Mouse (Mus musculus) mouse embryonic stem cell (cell line): ENCODE data around the gene Spry1.

ENCODE experiments used
- in situ Hi-C, 2 experiments: fragments of 300-500 bp; cut with MboI; formaldehyde crosslinking; loops; 1 replicate in 1 of 2; 3 replicates in 1 of 2; pipeline ENCODE4 v1.14.3; 2019 to 2020; ENCODE audit warnings: low sequenced_read_pairs in 2 of 2, low pct_unique_long_range_greater_than_20kb in 1 of 2, mixed read lengths in 1 of 2; ENCODE audit not compliant: unreplicated experiment in 1 of 2

Gene Spry1

DNA sequence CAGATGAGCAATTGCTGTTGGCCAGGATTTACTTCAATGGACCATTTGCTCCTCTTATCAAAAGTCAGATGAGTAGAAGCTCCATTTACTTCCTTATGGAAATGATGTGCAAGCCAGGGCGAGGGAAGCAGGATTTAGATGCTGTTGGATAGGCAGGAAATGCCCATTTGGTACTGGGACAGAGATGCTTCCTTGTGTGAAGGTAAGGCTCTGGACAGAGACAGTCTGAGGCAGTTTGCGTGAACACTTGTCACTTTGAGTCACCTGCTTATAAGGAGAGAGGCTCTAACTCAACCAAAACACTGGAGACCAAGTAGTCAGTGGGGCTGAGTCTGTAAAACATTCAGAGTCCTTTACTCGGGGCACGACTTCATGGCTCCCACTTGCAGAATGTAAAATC is 2.8 kb upstream of the Spry1 start:
- in situ Hi-C loops, result no loop called here

DNA sequence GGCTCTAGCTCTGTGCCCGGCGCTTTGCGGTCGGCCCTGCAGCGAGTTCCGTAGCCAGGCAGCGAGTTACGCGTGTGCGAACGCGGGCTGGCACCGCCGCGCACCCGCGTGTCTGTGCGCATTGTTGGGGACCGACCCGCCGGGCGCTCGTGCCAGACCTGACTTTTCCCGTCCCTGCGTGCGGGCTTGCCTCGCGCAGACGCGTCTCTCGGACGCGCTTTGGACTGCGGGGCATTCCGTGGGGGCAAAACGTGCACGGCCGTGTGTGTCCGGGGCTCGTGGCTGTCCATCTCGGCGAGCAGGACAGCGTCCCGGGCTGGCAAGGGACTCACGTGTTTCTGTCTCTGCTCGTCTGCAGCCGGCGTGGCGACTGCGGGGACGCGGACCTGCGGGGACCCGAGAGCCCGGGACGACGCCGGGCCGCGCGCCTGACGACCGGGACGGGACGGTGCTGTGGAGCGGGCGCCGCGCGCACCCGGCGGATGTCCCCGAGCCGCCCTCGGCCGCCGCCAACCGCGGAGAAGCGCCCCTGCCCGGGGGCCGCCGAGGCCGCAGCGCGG is 495 bp downstream of the Spry1 start:
- in situ Hi-C loops, result no loop called here

DNA sequence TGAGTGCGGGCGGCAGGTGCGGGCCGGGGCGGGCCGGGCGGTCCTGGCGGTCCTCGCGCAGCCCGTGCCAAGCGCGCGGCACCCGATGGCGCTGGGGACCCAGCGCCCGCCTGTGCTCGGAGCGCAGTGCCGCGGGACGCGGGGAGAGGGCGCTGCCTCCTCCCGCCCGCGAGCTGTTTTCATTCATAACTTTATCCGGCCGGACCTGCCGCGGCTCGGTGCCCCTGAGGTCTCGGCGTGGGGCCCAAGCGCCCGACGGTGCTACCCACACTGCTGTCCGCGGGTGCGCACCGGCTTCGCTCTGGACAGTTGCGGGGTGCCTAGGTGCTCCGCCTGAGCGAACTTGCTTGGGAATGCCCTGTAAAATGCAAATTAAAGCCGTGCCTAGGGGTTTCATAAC is 1.1 kb downstream of the Spry1 start:
- in situ Hi-C loops, result no loop called here

DNA sequence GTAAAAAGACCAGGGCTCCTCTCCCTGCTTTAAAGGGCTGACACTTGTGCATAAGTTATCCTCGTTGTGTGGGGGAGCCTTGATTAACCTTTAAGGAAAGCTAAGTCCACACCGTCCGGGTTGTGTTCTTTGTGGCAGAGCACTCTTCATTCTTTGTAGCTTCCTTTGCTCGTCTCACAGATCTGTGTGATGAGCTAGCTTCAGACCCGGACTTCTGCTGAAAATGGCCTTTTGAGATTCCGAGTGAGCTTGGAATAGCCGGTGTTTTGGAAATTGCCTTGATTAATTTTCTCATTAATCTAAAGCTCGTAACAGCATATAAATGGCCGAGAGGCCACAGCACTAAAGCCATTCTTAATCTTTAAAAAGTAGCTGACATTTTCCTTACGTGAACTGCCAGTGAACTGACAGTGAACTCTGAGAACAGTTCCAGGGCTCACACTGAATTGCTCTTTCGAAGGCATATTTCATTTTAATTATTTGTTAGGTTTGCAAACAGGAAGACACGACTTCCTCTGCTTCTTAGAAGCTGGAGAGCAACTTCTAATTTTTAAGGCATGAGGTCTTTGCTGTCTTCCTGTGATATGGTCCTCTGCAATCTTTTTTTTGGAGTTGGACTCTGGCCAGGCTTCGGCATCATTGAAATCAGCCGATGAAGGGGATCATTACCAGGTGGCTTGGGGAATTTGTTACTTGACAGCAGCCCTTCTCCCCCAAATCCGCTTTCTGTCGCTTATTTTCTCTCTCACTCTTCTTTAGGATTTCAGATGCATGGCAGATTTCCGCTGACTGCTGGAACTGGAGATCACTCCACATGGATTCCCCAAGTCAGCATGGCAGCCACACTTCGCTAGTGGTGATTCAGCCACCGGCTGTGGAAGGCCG is 2.3 kb downstream of the Spry1 start:
- in situ Hi-C loops, result no loop called here

DNA sequence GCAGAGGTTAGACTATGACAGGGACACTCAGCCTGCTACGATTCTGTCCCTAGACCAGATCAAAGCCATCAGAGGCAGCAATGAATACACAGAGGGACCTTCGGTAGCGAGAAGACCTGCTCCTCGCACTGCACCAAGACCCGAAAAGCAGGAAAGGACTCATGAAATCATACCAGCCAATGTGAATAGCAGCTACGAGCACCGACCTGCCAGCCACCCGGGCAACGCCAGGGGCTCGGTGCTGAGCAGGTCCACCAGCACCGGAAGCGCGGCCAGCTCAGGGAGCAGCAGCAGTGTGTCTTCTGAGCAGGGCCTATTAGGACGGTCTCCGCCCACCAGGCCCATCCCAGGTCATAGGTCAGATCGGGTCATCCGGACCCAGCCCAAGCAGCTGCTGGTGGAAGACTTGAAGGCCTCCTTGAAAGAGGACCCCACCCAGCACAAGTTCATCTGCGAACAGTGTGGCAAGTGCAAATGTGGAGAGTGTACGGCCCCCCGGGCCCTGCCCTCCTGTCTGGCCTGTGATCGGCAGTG is 3.0 kb downstream of the Spry1 start:
- in situ Hi-C loops, result no loop called here

DNA sequence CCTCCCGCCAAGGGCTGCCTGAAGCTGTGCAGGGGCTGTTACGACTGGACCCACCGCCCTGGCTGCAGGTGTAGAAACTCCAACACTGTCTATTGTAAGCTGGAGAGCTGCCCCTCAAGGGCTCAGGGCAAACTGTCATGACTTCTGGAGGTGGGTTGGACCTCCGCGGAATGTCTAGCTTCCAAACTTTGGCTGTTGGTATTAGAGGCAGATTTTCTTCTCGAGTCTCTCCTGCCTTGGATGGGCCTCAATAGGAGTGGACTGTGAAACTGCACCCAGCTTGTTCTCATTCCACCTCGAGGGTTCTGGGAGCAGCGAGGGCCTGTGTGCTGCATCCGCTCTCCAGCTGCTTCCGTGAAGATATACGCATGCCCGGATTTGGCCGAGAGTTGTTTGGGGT is 3.7 kb downstream of the Spry1 start:
- in situ Hi-C loops, result no loop called here

DNA sequence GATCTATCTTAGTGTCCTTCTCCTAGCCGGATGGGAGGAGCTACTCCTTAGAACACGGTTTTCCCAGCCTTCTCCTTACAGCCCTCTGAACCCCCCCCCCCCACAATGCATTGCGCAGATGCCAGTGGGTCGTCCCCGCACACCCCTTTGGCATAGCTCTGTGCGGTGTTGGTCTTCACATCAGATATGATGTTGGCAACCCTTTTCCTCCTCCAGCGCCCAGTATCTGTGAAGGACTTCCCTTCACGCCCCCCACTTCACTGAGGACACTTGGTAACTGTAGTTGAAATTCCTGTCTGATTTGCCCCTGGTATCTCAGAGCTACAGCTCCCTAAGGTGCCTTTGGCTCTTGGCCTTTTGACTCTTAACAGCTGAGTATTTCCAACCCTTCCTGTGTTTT is 4.2 kb downstream of the Spry1 start:
- in situ Hi-C loops, result no loop called here

DNA sequence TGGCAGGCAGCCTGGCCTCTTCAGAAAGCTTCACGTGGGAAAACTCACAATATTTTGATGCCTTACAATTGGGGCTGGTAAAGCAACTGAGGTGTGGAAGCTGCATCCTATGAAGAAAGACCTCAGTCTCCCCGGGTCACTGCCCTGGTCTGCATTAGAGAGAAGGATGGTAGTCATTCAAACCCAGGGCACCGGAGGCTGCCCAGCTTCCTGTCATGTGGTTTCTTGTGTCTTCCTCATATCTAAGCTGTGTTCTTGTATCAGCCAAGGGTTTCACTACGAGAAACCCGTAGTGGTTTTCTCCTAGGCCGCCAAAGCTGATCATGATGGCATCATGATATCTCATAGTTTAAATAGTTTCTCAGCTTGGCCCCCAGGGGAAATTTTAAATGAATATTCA is 5.3 kb downstream of the Spry1 start:
- in situ Hi-C loops, result no loop called here

DNA sequence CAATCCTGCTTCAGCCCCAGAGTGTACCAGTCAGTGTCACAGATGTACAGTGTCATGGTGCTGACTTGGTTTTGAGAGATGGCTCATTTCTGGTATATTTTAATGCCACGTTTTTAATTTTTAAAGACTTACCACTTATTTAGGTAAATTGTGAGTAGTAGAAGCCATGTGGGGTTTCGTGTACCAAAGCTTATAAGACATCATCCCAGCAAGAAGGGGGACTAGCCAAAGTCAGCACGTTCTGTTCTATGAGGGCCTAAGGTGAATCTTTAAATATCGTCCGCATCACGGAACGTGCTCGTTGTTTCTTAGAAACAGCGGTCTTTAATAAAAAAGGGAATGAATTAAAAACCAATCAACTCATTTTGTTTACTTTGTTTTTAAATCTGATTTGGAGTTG is 6.5 kb downstream of the Spry1 start:
- in situ Hi-C loops, result no loop called here

DNA sequence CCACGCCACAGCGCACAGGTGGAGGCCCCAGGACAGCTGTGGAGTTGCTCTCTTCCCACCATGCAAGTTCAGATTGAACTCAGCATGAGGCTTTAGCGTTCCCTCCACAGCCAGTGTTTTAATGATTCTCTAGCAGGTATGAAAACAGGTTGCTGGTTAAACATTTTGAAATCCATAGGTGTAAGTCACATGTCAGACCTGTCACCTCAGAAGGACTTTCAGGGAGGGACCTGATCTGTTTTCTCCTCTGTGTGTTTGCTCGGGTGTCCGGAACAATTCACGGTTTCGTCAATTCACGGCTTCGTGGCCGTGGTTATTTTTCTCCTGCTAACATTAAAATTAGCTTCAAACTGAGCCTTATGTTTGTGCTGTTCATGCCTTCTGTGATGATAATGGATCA is 7.5 kb downstream of the Spry1 start:
- in situ Hi-C loops, result no loop called here

DNA sequence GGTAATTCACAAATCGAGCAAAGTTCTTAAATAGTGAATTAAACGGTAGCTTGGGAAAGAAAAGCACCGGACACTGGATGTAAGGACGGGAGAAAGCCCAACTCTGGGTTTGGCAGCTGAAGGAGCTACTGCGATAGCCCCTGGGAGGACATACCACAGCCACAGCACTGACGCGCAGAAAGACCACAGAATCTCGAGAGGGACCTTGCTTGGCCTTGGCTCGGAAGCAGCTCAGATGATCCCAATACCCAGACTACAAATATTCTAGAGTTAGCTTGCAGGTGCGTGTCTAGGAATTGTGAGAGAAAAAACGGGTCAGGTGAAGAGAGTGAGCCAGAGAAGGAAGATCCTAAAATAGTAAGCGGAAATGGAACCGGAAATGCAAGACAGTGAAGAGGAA is 8.5 kb downstream of the Spry1 start:
- in situ Hi-C loops, result no loop called here

DNA sequence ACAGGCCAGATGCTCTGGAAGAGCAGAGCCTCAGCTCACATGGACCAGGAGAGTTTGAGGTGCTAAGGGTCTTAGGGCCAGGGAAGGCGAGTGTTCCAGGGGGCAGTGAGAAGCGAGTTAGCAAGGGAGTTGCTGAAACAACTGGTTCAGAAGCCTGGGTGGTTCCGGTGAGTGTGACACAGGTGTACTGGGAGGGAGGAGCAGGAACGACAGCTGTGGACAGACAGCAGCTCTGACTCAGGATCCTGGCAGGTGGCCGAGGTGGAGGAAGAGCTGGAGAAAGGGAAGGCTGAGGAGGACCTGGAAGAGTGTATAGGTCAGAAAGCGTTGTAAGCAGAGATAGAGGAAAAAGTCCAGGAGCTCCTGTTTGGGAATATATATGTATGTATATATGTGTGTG is 9.5 kb downstream of the Spry1 start:
- in situ Hi-C loops, result no loop called here

DNA sequence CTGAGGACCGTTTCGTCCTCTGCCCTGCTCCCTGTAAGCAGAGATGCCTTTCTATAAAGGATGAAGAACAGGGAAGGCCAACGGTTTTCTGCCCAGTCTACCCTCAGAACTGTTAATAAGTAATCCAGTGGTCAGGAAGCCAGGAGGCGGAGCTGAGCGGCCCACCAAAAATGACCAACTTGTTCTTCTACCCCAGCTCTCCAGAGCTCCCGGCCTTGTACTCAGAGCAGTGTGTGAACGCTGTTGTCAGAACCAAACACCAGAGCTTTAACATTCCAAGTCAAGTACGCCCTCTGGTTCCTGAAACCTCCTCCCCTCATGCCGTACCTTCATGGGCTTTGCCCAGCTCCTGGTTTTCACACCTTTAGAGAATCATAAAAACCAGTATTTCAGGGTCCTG is 12.8 kb downstream of the Spry1 start:
- in situ Hi-C loops, result no loop called here

DNA sequence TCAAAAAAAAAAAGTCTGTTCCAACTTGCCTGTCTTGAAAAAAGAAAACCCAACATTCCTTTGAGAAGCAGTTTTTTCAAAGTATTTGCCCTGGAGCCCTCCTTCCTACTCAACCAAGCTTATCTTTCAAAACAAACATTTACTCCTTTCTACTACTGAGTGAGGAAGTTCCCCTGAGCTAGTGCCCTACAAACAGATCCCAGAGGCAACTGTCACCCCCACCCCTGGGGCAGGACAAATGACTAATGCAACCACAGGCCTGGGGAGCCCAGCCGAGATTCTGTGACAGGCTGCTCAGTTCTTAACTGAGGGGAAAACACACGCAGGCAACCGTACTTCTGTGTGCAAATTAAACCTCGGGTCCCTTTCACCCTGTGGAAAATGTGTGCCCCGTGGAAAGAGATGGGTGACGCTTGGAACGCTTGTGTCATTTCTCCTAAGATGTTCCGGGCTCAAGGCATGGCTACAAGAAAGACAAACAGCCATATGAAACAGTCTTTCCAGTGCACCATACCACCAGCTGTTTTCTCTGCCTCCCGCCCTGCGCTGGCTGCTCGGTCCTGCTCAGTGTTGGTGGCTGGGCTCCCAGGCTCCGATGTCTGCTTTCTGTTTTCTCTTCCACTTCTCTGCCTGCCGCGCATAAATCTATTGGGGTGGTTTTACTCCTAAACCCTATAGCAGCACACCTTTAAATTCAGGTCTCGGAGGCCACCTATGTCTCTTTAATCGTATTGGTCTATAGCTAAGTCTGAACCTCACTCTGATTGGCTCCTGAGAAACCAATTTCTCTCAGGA is 14.4 kb downstream of the Spry1 start:
- in situ Hi-C loops, result no loop called here

DNA sequence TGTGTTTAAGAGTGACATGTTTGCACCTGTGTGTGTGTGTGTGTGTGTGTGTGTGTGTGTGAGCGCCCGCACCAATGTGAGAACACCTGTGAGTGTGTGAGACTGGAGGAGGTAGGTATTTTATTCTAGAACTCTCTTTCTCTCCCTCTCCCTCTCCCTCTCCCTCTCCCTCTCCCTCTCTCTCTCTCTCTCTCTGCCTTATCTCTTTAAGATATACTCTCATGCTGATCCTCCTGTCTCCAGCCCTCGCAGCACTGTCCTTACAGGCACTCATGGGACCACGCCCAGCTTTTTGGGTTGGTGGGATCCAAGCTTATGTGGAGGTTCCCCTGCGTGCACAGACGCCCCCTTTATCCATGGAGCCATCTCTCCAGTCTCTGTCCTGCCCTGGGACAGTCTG is 15.0 kb downstream of the Spry1 start:
- in situ Hi-C loops, result no loop called here

DNA sequence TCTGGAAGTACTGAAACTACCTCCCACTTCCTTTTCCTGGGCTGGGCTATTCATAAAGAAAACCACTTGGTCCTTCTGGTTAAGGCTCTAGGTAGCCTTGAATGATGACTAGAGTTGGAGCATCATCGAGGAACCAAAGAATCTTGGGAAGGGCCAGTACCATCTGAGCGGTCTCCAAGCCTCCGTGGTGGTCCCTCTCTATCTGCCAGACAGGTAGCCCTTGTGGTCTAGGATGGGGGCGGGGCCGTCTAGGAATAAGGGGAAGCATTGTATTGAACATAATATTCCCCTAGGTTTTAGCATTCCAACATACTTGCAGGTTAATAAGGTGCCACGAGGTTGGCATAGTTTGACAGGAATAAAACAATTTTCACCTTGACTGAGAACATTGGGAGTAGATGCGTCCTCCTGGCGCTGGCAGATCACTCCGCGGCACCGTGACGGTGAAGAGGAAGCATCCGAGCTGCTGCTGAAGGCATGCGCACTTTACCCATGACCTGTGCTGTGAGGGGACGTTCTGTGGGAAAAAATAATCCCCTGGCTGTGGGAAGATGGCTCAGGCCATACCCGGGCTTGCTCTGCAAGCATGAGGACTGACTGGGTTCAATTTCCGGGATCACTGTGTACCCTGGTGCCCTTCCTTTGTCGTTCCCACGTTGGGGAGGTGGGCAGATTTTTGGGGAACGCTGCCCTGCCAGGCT is 16.3 kb downstream of the Spry1 start:
- in situ Hi-C loops, result no loop called here

DNA sequence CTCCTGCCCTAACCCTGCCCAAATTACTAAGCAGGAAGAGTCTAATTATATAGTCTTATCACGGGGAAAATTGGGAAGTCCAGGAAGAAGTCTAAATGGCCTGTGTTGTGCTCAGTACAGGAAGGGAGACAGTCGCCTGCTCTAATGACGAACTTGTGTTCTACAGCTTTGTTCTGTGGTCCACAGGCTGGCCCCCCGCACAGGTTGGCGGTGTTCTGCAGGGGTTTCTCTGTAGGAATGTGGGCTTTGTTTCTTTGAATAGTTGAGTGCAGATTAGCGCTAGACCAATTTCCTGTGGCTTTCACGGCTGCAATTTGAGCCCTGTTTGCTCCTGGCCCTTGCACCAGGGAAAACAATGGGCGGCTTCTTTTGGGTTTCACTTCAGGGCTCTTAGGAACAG is 17.3 kb downstream of the Spry1 start:
- in situ Hi-C loops, result no loop called here

DNA sequence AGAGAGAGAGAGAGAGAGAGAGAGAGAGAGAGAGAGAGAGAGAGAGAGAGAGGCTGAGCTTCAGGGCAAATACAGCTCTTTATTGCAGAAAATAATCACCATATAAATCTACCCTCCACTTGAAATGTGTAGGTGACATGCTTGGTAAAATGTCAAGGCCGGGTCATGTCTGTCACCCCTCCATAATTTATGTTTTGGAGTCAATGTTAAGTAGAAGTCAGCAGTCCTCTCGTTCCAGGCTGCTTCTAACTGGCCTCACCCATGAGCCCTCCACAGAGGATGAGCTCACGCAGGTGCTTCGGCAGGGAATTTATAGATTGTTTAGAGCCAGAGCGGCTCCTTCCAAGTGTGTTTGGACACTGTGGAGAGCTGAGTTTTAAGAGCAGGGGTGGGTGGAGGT is 18.4 kb downstream of the Spry1 start:
- in situ Hi-C loops, result no loop called here

DNA sequence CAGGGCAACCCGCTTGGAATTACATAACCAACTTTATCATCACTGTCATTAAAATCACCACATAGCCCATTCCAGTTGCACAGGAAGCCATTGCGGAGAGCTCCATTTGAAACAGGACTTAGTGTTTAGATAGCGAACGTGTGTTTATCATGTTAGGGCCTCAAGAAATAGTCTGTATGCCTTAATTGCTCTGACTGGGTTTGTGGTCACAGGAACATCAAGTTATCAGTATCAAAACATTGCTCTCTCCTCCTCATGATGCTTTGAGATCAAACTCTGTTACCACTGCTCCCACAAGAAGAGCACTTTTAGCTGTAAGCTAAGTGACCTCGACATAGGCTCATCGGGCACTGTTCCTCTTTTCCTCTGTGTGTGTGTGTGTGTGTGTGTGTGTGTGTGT is 19.9 kb downstream of the Spry1 start:
- in situ Hi-C loops, result no loop called here
